Mouse (Mus musculus): Measurements from ENCODE around the gene Kif4.

Kif4 gene

DNA sequence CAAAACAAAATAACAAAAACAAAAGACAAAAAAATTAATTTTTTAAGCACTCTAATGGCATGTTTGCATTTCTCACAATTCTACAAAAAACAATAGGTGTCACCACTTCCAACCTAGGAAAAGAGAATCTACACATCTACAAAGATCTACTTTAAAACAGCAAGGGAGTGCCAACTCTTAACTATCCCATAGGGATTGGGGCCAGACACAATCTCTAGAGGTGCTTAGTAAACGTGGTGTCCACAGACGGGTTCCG lies at the start of gene Kif4:
Gene Kif4 (plus strand): TSS at position 192 of the 256 bp plus-strand sequence.
- DNase-seq = no peak

DNA sequence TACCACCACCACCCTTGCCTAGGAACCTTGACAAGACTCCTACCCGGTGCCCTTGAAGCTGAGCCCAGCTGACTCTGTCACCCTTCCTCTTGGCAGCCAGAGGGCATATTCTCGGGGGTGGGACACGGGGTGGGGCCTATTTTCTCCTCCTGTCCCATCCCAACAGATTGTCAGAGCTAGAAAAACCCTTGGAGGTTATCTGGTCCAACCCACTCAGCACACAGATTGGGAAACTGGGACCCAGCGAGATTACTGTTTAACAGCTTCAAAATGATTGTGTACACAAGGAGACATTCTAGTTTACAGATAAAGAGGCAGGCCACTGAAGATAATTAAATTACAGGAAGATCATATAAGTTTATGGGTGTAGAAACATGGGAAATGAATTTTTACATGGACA lies 30.7 kb upstream of the Kif4 start, which contains the start of gene P2ry4:
Gene P2ry4 (minus strand): TSS at position 79 of the 400 bp plus-strand sequence.
- DNase-seq = no peak

DNA sequence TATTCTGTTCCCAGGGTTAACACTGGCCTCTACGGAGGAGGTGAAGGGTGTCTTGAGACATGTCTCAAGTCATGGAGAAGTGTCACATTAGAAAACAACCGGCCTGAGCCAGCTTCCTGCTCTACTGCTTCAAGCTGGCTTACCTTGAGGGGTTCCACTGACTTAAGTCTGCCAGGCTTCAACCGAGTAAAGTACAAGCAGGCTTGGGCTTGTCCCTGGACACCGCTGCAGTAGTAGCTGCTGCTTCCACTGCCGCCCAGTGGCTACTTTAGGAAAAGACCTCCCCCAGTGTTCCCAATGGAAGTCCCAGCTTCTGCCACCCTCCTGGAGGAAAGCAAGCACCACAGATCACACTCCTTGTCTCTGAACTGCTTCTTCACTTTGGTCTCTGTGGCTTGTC lies 28.1 kb upstream of the Kif4 start:
- DNase-seq = peak; percentile 58

DNA sequence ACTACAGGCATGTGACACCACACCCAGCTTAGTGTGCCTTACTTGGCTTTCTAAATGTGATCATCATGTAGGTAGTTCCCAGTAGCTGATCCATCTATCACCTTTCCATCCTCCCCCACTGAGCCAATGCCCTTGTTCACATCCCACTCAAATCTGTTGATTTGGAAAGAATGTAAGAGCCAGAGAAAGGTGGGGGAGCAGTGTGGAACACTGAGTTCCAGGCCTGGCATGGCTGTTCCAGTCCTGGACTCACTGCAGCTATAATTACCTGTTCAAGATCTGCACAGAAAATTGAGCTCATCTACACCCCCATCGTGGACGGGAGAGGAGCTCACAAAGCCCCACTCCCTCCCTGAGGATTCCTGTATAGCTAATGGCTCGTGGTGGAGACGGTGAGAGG lies 25.8 kb upstream of the Kif4 start:
- no peak for DNase-seq

DNA sequence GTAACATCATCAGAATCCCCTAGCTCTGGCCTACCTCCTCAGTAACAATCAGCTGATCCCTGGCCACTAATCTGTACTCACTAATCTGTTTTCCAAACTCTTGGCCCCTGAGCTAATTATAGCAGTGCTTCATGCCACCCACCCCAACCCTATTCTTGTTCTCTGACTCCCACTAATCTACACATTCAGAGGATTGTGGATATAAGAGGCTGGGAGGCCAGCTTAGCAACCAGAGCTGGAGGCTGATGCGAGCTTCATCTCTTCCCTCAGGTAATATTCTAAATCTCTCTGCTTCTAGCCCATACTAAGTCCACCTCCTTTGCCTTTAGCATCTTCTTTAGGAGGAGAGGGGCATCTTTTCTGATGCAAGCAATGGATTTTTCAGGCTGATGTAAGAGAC lies 20.2 kb upstream of the Kif4 start, which contains the start of gene Arr3:
Gene Arr3 (plus strand): TSS at position 184 of the 400 bp plus-strand sequence.
- DNase-seq = no peak

DNA sequence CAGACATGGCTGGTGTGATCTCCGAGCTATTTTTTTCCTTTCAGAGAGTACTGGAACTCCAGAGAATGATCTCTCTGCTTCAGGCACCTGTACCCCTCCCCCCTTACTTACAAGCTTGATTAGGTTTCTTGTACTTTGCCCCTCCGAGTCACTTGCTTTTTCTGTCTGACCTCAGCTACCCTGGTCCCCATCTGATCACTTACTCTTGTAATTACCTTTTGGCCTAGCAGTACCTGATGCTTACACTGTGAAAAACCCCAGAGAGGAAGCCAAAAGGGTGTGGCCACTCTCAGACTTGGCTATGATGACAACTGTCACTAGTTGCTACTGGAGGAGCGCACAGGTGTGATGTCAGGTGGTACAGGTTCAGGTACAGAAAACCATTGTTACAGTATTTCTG lies 7.0 kb upstream of the Kif4 start:
- no peak for DNase-seq

DNA sequence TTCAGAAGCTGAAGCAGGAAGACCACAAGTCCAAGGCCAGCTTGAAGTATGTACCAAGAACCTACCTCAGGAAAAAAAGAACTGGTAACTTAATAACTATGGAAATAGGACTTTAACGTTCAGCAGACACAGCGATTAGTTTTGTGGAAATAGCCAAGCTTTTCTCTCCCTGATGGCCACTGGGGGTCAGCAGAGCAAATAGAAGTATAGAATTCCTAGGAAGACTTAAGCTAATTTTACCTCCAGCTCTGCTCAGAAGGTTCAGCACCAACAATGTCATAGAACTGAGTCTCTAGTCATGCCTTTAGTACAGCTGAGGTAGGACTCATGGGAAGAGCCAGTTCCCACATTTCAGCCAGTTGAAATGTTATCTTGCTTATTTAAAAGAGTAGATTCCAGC lies 4.2 kb upstream of the Kif4 start:
- DNase-seq = peak; percentile 20

DNA sequence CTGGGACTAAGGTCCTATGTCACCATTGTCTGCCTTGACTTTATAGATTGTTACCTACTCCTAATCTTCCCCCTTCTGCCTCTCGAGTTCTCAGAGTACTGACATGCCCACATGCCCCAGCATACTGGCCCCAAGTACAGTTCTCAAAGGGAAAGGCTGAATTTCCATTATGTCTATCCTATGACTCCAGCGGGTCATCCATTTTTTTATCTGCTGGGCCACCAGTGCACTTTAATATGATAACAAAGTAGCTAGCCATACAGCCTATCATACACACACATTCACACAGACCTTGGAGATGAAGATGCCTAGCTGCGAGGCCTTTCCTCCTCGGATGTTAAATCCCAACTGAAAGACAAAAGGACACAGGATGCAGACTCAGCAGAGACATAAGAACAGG lies 1.3 kb upstream of the Kif4 start:
- no peak for DNase-seq

DNA sequence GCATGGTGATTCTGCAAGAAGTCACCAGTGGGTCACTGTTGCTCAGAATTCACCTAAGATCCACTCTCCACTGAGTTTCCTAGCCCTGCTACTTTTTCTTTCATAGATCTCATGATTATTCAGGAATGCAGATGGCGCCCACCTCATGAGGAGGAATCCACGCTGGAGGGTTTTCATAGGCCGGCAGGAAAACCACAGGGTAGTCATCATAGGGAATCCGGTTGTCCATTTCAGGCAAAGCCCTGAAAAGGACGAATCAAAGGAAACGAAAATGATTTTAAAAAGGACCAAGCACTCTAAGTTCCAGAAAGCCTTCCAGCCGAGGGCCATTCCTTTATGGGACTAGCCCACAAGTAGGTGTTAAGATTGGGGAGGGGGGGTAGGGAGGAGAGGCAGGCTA lies 391 bp upstream of the Kif4 start:
- DNase-seq = no peak

DNA sequence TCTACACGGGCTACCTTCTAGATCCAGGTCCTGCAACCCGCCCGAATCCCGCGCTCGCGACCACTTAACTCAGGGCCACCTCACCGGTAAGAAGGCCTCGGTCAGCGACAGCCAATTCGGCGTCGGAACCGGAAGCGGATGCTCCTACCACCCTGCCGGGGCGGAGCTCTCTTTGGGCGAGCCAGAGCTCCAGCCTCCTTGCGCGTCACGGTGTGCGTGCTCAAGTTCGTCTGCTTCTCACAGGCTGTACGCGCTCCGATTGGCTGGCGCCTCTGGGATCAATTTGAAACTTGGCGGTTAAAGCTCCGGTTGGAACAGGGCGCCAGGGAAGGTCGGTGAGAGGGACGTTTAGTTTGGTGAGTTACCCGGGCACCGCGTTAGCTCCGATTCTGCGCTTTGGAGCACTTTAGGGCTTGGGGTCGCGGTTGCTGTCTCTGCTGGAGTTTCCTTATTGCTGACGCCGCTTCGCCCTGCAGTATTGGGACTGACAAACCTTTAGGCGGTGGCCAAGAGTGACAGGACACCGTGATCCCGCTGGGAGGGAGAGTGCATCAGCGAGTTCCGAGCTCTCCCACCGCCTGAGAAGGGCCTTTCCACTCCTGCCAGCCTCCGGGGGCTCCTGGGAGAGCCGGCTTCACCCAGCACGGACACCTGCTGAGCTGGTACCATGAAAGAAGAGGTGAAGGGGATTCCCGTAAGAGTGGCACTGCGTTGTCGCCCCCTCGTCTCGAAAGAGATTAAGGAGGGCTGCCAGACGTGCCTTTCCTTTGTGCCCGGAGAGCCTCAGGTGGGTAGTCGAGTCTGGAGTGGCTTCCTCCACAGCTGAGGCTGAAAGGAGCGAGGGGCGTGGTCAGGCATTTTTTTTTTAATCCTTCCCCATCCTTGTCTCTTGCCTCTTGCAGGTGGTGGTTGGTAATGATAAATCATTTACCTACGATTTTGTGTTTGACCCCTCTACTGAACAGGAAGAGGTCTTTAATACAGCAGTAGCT lies 561 bp downstream of the Kif4 start, which contains the start of gene Pdzd11:
Gene Pdzd11 (minus strand): TSS at position 767 of the 992 bp plus-strand sequence.
- DNase-seq = peak; percentile 94

DNA sequence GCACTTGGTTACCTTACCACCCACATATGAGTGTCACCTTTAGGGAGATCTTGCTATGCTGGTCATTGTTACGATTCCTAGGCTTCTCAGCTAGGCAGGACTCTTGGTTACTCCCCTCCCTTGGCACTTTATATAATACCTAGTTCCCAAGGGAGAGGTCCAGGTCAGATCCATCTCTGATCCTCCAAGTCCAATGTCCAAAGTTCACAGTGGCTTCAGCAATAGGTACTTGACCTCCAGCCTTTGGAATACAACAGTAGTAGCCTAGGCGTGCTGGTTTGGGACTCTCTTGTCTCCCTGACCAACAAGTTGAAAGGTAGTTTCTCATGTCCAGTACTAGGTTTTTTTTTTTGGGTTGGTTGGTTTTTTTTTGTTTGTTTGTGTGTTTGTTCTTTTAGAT lies 3.5 kb downstream of the Kif4 start:
- DNase-seq = no peak

DNA sequence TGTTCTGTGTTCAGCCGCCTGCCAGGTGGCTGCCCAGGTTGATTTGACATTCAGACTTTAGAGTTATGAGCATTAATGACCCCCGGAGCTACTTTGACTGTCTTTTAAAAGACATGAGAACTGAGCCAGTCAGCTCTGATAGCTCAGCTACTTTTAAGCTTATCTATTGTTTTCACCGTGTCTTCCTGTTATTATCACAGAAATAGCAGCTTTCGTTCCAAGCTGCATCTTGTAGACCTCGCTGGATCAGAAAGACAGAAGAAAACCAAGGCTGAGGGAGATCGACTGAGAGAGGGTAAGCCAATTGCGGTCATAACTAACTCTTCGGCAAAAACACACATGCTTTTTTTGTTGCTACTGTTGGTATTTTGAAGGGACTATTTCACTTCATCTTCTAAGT lies 12.9 kb downstream of the Kif4 start:
- no peak for DNase-seq

DNA sequence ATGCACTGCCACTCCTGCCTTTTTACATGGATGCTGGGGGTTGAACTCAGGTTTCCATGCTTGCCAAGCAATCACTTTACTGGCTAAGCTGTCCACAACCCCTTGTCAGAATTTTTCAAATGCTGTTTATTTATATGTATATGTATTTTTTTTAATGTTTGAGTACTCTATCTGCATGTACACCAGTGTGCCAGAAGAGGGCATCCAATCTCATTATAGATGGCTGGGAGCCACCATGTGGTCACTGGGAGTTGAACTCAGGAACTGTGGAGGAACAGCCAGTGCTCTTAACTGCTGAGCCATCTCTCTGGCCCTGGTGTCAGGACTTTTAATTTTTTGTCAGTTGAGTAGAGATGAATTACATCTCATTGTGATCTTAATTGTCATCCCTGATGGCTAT lies 27.3 kb downstream of the Kif4 start:
- DNase-seq = no peak

DNA sequence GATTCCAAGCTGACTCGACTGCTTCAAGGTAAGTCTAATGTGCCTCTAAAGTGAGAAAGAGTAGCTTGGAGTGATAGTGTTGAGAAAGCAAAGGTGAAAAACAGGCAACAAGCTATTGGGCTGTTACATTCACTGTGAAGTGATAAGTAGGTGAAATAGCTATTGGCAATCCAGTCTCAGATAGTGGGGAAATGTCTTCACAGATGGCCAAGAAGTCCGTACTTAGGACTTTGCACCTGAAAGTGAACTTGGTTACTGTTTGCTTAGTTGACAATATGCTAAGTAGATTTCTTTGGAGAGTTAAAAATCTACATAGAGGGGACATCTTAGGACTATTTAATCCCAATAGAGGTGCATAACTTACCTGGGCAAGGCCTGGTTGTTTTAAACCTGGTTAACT lies 39.3 kb downstream of the Kif4 start:
- peak; percentile 2 for DNase-seq

DNA sequence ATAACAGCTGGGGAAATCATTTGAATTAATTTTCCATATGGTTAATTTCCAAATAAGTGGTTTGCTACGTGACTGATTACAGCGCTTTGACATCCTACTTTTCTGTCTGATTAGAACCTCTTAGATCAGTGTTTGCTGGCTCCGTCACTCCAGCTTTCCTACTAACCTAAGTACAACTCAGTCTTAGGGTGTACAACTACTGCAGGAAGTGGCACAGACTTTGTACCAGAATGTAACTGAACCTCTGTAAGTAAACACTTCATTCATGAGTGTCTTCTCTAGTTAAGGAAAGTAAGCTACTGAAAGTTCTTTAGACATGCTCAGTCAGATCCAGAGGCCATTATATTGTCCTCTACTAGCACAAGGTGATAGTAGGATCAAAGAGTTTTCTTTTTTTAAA lies 52.7 kb downstream of the Kif4 start:
- DNase-seq = no peak

DNA sequence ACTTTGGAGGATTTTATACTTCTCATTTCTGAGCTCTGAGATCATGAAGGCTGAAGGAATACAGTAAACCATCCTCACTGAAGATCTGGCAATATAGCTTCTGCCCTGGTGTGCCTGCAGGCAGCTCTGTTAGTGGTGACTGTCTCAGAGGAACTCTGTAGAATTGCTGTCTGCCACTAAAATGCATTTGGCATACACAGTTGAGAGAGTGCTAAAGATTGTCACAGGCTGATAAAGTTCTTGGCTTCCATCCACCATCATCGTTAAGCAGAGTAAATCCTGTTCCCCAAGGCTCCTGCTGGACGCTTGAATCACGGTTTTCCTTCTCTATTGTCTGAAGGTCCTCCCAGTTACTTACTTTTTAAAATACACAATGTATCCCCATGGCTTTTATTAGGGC lies 61.0 kb downstream of the Kif4 start:
- peak; percentile 4 for DNase-seq

DNA sequence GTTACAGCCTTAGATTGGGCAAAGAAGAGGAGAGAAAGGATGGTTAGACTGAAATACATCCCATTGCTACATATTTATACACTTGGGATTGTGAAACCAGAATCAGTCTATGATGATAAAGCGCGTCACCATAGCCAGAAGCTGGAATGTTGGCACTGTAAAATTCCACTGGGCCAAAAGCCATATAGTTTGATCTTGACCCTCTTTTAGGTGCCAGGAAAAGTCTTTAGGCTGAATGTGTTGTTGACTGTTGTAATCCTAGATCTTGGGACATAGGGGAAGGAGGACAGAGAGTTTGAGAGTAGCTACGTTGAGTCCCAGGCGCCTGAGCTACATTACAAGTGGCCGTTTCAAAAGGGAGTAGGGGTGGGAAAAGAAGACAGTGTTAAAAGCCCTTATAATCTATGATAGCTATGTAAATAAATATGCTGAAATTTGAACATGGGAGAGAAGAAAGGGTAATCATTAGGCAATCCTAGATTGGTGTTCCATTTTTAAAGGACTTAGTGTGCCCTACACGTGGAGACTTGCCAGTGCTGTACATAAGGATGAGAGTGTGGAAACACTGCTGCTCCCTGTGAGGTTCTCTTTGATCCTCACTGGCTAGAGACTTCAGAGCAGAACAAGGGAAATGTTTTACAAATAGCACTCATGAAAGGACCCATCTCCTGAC lies 62.0 kb downstream of the Kif4 start:
- no peak for DNase-seq

DNA sequence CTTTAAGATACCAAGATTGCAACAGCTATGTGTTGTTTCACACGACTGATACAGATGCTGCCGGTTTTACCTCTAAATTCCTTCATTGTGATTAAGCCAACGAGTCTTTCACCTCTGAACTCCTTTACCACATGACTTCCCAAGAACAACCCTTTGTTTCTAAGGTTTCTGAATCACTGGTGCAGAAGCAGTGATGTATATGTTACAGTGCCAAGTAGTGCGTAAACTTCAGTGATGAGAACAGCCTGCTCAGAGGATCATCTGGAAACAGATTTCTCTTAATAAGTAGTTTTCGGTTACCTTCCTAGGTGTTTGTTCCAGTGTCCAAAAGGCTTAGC lies 62.5 kb downstream of the Kif4 start:
- DNase-seq = no peak

DNA sequence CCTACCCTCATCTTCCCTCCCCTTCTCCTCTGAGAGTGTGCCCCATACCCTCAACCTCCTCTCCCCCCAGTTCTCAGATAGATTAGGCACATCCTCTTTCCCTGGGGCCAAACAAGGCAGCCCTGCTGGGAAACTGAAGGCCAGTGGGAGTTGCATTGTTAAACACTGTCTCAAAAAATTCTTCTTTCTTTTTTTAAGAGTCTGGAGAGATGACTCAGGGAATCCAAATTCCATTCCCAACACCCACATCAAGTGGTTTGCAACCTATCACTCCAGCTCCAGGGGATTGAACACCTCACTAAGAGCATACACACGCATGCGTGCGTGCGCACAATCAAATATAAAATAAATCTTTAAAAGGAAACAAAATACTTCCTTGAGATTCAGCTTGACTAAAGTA lies 71.2 kb downstream of the Kif4 start:
- DNase-seq = no peak

DNA sequence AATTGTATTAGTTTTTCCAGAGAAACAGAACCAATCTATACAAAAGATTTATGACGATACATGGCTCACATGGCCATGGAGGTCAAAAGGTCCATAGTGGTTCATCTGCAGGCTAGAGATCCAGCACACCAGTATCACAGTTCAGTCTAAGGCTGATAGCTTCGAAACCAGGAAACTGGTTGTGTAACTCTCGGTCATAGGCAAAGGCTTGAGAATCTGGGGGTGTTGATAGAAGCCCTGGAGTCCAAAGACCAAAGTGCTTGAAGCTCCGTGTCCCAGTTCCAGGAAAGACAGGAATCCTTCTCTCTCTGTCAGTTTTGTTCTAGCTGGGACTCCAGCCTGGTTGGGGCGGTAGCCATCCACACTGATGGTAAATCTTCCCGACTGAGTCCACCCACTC lies 82.5 kb downstream of the Kif4 start:
- DNase-seq = peak; percentile 14

DNA sequence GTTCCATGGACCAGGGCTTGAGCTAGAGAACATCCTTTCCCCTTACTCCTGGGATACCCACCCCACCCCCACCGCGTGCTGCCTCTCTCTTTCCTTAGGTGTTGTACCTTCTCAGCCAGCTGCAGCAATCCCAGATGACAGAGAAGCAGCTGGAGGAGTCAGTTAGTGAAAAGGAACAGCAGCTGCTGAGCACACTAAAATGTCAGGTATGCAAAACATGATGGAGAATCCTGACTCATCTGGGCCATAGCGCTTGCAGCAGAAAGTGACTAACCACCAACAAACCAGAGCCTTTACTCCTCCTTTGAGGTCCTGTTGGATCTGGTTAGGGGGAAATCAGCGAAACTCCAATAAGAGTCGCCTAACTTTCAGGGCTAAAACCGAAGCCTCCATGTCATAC lies 90.6 kb downstream of the Kif4 start:
- no peak for DNase-seq

DNA sequence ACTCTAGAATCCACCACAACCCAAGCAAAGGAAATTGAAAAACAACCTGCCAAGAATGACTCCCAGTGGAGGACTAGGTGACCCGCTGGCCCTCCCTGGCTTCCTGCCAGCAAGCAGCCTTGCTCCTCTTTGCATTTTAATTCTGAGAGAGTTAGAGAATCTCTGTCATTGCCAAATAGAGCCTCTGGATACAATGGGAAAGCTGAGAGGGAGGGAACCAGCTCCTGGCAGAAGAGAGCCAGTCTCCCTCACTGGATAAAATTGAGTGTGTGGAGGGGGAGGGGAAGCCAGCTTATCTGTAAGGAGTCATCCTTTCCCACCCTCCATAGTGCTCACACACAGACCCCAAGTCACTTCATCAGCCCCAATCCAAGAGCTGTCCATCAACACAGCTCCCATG lies 103.4 kb downstream of the Kif4 start:
- peak; percentile 64 for DNase-seq

DNA sequence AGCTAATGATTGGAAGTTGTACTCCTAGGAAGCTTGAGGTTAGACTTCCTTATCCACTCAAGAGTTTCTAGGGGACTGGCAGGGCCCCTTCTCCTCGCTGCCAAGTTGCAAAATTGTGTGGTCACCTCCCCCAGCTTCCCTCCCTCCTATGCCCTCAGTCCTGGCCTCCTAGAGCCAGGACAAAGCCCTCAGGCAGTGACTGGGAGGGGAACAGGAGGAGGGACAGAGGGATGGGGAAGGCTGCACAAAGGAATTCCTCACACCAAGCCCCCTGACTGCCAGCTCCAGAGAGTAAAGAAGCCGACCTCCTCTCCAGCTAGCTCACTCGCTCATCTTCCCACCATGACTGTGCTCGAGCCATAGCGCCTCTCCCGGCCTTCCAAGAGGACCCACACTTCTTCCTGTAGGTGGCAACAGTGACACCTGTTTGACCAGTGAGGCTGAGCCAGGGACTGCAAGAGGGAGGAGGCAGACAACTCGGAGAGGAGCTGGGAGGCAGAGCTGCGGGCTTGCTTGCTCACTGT lies 104.2 kb downstream of the Kif4 start, which contains the start of gene Gdpd2:
Gene Gdpd2 (plus strand): TSS at position 209 of the 524 bp plus-strand sequence.
- DNase-seq = peak; percentile 46

DNA sequence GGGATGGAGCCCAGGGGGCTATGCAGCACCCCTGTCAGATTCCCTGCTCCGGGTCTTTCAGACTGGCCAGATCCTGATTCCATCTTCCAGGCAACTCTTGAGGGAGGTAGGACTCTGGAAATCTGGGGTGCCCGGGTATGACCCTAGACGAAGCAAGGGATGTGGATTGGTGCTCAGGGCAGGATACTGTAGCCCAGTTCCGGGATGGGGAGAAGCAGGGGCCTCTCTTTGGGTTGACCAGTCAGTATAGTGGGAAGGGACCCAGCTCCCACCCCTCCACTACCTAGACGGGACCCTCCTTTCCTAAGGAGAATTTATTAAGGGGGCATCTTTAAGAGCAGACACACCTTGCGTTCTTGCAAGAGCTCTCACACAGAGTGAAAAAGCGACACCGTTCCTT lies 104.7 kb downstream of the Kif4 start:
- no peak for DNase-seq

Measured in kidney, postnatal 14 days (tissue).